Mouse (Mus musculus) bone marrow macrophage, adult 2 months (primary cell): ENCODE data around the gene Pcbd2.

ENCODE experiments used
- CTCF ChIP-seq: IDR thresholded peaks from 2 replicates; pipeline ENCODE4 v1.5.1; 2012; ENCODE audit warnings: low read depth, mild to moderate bottlenecking, low read length, moderate library complexity
- POLR2A ChIP-seq: IDR thresholded peaks from 2 replicates; pipeline ENCODE4 v1.6.1; 2012; ENCODE audit warnings: mild to moderate bottlenecking, low read depth, low read length, borderline replicate concordance

DNA sequence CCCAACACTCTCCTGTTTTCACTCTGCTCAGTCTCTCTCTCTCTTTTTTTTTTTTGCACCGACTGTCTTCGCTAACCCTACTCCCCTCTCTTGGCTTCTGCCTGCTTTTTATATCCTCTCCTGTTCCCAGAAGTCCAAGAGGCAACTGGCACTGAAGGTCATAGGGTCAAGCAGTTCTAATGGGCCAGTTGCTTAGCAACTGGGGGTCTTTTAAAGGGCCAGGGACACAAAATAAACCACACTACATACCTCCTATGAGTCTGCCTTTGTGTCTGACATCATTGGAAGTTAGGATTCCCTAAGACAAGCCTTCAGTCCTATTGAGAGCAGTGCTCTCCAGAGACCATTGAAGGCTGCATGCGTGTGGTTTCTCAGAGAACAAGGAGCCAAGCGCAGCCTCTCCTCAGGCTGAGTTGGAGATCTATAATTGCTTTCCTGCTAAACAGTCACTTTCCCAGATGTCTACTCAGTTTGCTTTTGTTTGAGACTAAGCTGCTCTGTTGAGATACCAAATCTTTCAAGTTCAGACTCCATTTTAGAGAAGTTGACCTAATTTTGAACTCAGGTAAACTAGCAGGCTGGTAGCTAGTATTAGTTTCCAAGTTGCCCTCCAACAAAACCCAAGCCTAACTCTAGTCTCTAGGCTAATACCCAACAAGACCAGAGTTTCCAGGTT, 39.1 kb upstream of the Pcbd2 start:
- TF ChIP-seq CTCF = no peak
- TF ChIP-seq POLR2A = no peak
